Mouse (Mus musculus): ENCODE results near the gene Zfp511. TPM values are rescaled to one million over a fixed set of nuclear protein-coding genes. Genes with fewer than 3 reads are reported as not detected.

Gene Zfp511
- total and polyA plus RNA-seq, 3 experiments = 17.4 to 25.7 (median 23.8) TPM

DNA sequence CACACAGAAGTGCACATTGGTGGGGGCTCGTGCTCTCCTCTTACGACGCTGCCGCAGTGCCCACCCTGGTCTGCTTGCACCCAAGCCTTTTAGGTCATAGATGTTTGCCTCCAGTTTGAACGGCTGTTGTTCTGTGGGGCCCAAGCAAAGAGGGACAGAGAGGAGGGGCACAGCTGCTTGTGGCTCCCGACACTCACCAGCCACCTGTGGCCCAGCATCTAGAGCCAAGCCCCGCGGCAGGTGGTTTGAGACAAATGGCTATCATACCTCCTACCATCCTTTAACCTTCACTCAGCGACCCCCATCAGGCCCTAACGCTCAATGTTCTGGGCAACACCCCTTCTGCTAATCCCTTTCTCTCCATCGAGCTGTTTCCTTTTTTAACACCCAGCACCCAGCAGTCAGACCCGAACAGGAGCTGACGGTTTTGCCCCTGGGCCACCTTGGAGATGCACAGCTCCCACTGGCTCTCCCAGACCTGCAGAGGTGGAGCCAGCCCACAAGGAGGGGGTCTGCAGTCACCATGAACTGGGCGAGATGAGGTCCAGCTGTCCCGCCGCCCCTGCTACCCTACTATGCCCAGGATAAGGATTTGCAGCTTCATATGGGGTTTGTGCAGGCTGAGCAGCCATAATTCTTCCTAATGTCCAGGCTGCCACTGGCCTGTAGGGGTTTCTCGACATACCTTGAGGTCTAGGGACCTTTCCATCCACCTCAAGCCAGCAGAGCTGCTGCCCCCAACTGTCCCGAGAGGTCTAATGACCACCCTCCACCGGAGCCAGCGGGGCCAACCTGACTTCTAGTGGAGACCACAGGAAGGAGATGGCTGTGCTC is 45.4 kb downstream of the Zfp511 start:
- H3K36me3 ChIP-seq (replicated peaks) = no peaks in the 10 kb centered on the region
- H3K4me1 ChIP-seq (ENCODE audit: insufficient read depth, low read depth, low read length) = peaks cover 13% of the 10 kb centered on the region
- no peak for ATAC-seq (ENCODE audit: extremely low read depth, insufficient number of reproducible peaks, low FRiP score, poor library complexity, severe bottlenecking)
- H3K9me3 ChIP-seq (replicated peaks) = no peaks in the 10 kb centered on the region
- DNase-seq (ENCODE audit: low spot score) = no peak
- H3K27me3 ChIP-seq (ENCODE audit: insufficient read depth, low read length) = peaks cover 33% of the 10 kb centered on the region
- no peak for TF ChIP-seq POLR2AphosphoS5 (IDR thresholded peaks at IDR 0.05; ENCODE audit: insufficient replicate concordance, low read depth, low read length)
- no peak overlapping the region for H3K4me3 ChIP-seq (ENCODE audit: low read depth, low read length)

DNA sequence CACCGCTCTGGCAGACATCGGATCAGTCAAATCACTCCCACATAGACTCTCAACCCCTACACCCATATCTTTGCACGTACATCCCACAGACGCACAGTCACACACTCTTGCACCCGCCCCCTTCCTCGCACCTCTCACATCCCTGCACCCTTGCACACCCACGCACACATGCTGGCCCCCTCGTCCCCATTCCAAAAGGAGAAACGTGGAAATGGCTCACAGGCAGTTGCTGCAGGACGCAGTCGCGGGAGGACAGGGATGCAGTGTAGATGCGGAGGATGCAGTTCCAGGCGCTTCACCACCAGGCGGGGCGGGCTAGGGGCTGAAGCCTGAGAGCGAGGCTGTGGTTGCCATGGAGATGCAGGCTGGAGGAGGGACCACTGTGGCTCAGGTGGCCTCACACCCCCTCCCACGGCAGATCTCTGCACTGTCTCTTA is 46.1 kb downstream of the Zfp511 start, which contains the start of gene Caly:
Caly (minus strand) TSS at position 307 of the 437 bp plus-strand sequence.
- Histone ChIP-seq H3K27me3 (ENCODE audit: insufficient read depth, low read length) (peaks cover 33% of the 10 kb centered on the region), H3K4me3 (ENCODE audit: low read depth, low read length) (no peak within 1 kb of the TSS), H3K36me3 (replicated peaks) (no peaks in the 10 kb centered on the region), H3K9me3 (replicated peaks) (no peaks in the 10 kb centered on the region), H3K4me1 (ENCODE audit: insufficient read depth, low read depth, low read length) (peaks cover 13% of the 10 kb centered on the region)
- DNase-seq (ENCODE audit: low spot score) = no peak
- TF ChIP-seq POLR2AphosphoS5 (IDR thresholded peaks at IDR 0.05; ENCODE audit: insufficient replicate concordance, low read depth, low read length) (no peak), CTCF (IDR thresholded peaks at IDR 0.05; ENCODE audit: low read depth, low read length) (no peak), GATA1 (IDR thresholded peaks at IDR 0.05; ENCODE audit: borderline replicate concordance, low read length) (no peak), TAL1 (conservative IDR thresholded peaks at IDR 0.05; ENCODE audit: low read depth, low read length) (no peak), GATA2 (IDR thresholded peaks at IDR 0.05; ENCODE audit: borderline replicate concordance, low read depth, low read length) (no peak)
- no peak for ATAC-seq (ENCODE audit: extremely low read depth, insufficient number of reproducible peaks, low FRiP score, poor library complexity, severe bottlenecking)

Other genes starting within 250 kb of the Zfp511 start
- gene Adgra1, start 202.2 kb upstream of the Zfp511 start, total RNA-seq (2014; fragmentation: Nextera tagmentation) = not detected in 2 replicates
- 0.16 TPM in 1 of 2 replicates, not detected in the other for gene Adgra1, start 202.2 kb upstream of the Zfp511 start, total RNA-seq (2017)
- not detected in 2 replicates for gene Adgra1, start 202.2 kb upstream of the Zfp511 start, polyA plus RNA-seq (2012)
- gene Kndc1, start 141.7 kb upstream of the Zfp511 start, total RNA-seq (2014; fragmentation: Nextera tagmentation) = not detected in 2 replicates
- gene Kndc1, start 141.7 kb upstream of the Zfp511 start, total RNA-seq (2017) = 0.12 and 0.38 TPM in 2 replicates
- not detected in 2 replicates for gene Kndc1, start 141.7 kb upstream of the Zfp511 start, polyA plus RNA-seq (2012)
- gene Utf1, start 92.6 kb upstream of the Zfp511 start, total RNA-seq (2014; fragmentation: Nextera tagmentation) = not detected in 2 replicates
- not detected in 2 replicates for gene Utf1, start 92.6 kb upstream of the Zfp511 start, total RNA-seq (2017)
- gene Utf1, start 92.6 kb upstream of the Zfp511 start, polyA plus RNA-seq (2012) = not detected in 2 replicates
- gene 6430531B16Rik, start 57.6 kb upstream of the Zfp511 start, total RNA-seq (2014; fragmentation: Nextera tagmentation) = not detected in 2 replicates
- 0.11 TPM in 1 of 2 replicates, not detected in the other for gene 6430531B16Rik, start 57.6 kb upstream of the Zfp511 start, total RNA-seq (2017)
- not detected in 2 replicates for gene 6430531B16Rik, start 57.6 kb upstream of the Zfp511 start, polyA plus RNA-seq (2012)
- gene Adam8, start 43.8 kb upstream of the Zfp511 start, total RNA-seq (2014; fragmentation: Nextera tagmentation) = not detected in 2 replicates
- 0.12 and 0.76 TPM in 2 replicates for gene Adam8, start 43.8 kb upstream of the Zfp511 start, total RNA-seq (2017)
- gene Adam8, start 43.8 kb upstream of the Zfp511 start, polyA plus RNA-seq (2012) = 0.03 and 0.07 TPM in 2 replicates
- 46.3 and 51.8 TPM in 2 replicates for gene Tubgcp2, start 278 bp downstream of the Zfp511 start, total RNA-seq (2014; fragmentation: Nextera tagmentation)
- gene Tubgcp2, start 278 bp downstream of the Zfp511 start, total RNA-seq (2017) = 33.9 and 41.9 TPM in 2 replicates
- gene Tubgcp2, start 278 bp downstream of the Zfp511 start, polyA plus RNA-seq (2012) = 7.4 and 12.2 TPM in 2 replicates
- not detected in 2 replicates for gene Msx3, start 12.7 kb downstream of the Zfp511 start, total RNA-seq (2014; fragmentation: Nextera tagmentation)
- gene Msx3, start 12.7 kb downstream of the Zfp511 start, total RNA-seq (2017) = 0.11 and 0.12 TPM in 2 replicates
- gene Msx3, start 12.7 kb downstream of the Zfp511 start, polyA plus RNA-seq (2012) = not detected in 2 replicates
- gene Caly, start 46.2 kb downstream of the Zfp511 start, total RNA-seq (2014; fragmentation: Nextera tagmentation) = not detected in 2 replicates
- not detected in 2 replicates for gene Caly, start 46.2 kb downstream of the Zfp511 start, total RNA-seq (2017)
- gene Caly, start 46.2 kb downstream of the Zfp511 start, polyA plus RNA-seq (2012) = not detected in 2 replicates
- gene Prap1, start 57.0 kb downstream of the Zfp511 start, total RNA-seq (2014; fragmentation: Nextera tagmentation) = not detected in 2 replicates
- gene Prap1, start 57.0 kb downstream of the Zfp511 start, total RNA-seq (2017) = not detected in 2 replicates
- not detected in 2 replicates for gene Prap1, start 57.0 kb downstream of the Zfp511 start, polyA plus RNA-seq (2012)
- 6.7 TPM in 1 of 2 replicates, not detected in the other for gene Fuom, start 66.0 kb downstream of the Zfp511 start, total RNA-seq (2014; fragmentation: Nextera tagmentation)
- gene Fuom, start 66.0 kb downstream of the Zfp511 start, total RNA-seq (2017) = 16.0 and 17.4 TPM in 2 replicates
- gene Fuom, start 66.0 kb downstream of the Zfp511 start, polyA plus RNA-seq (2012) = 17.4 and 18.2 TPM in 2 replicates
- 9.4 and 10.5 TPM in 2 replicates for gene Paox, start 79.4 kb downstream of the Zfp511 start, total RNA-seq (2014; fragmentation: Nextera tagmentation)
- gene Paox, start 79.4 kb downstream of the Zfp511 start, total RNA-seq (2017) = 11.4 and 11.7 TPM in 2 replicates
- gene Paox, start 79.4 kb downstream of the Zfp511 start, polyA plus RNA-seq (2012) = 3.0 and 6.0 TPM in 2 replicates
- gene Echs1, start 80.1 kb downstream of the Zfp511 start, total RNA-seq (2014; fragmentation: Nextera tagmentation) = 32.6 TPM in 2 replicates
- 81.5 and 96.9 TPM in 2 replicates for gene Echs1, start 80.1 kb downstream of the Zfp511 start, total RNA-seq (2017)
- 2.2 and 5.8 TPM in 2 replicates for gene Echs1, start 80.1 kb downstream of the Zfp511 start, polyA plus RNA-seq (2012)
- 29.0 and 41.0 TPM in 2 replicates for gene Mtg1, start 101.2 kb downstream of the Zfp511 start, total RNA-seq (2014; fragmentation: Nextera tagmentation)
- 10.2 and 10.5 TPM in 2 replicates for gene Mtg1, start 101.2 kb downstream of the Zfp511 start, total RNA-seq (2017)
- 10.5 and 11.2 TPM in 2 replicates for gene Mtg1, start 101.2 kb downstream of the Zfp511 start, polyA plus RNA-seq (2012)
- gene Sprn, start 118.5 kb downstream of the Zfp511 start, total RNA-seq (2014; fragmentation: Nextera tagmentation) = not detected in 2 replicates
- 0.11 TPM in 1 of 2 replicates, not detected in the other for gene Sprn, start 118.5 kb downstream of the Zfp511 start, total RNA-seq (2017)
- not detected in 2 replicates for gene Sprn, start 118.5 kb downstream of the Zfp511 start, polyA plus RNA-seq (2012)
- gene Olfr522, start 128.4 kb downstream of the Zfp511 start, total RNA-seq (2014; fragmentation: Nextera tagmentation) = not detected in 2 replicates
- under 0.01 and 0.05 TPM in 2 replicates for gene Olfr522, start 128.4 kb downstream of the Zfp511 start, total RNA-seq (2017)
- not detected in 2 replicates for gene Olfr522, start 128.4 kb downstream of the Zfp511 start, polyA plus RNA-seq (2012)
- gene Olfr523, start 136.8 kb downstream of the Zfp511 start, total RNA-seq (2014; fragmentation: Nextera tagmentation) = not detected in 2 replicates
- gene Olfr523, start 136.8 kb downstream of the Zfp511 start, total RNA-seq (2017) = 0.06 and 0.11 TPM in 2 replicates
- gene Olfr523, start 136.8 kb downstream of the Zfp511 start, polyA plus RNA-seq (2012) = not detected in 2 replicates
- not detected in 2 replicates for gene Olfr524, start 169.6 kb downstream of the Zfp511 start, total RNA-seq (2014; fragmentation: Nextera tagmentation)
- gene Olfr524, start 169.6 kb downstream of the Zfp511 start, total RNA-seq (2017) = 0.05 and 0.06 TPM in 2 replicates
- not detected in 2 replicates for gene Olfr524, start 169.6 kb downstream of the Zfp511 start, polyA plus RNA-seq (2012)
- not detected in 2 replicates for gene Cd163l1, start 181.9 kb downstream of the Zfp511 start, total RNA-seq (2014; fragmentation: Nextera tagmentation)
- gene Cd163l1, start 181.9 kb downstream of the Zfp511 start, total RNA-seq (2017) = not detected in 2 replicates
- gene Cd163l1, start 181.9 kb downstream of the Zfp511 start, polyA plus RNA-seq (2012) = not detected in 2 replicates
- gene 5830411N06Rik, start 210.9 kb downstream of the Zfp511 start, total RNA-seq (2014; fragmentation: Nextera tagmentation) = not detected in 2 replicates
- 0.05 TPM in 1 of 2 replicates, not detected in the other for gene 5830411N06Rik, start 210.9 kb downstream of the Zfp511 start, total RNA-seq (2017)
- not detected in 2 replicates for gene 5830411N06Rik, start 210.9 kb downstream of the Zfp511 start, polyA plus RNA-seq (2012)